Mouse (Mus musculus): ENCODE data around the gene Wipi1. TPM values are rescaled to one million over a fixed set of nuclear protein-coding genes. Genes with fewer than 3 reads are reported as not detected.

Gene Wipi1
- polyA plus RNA-seq, 1 experiment, result 87.9 TPM

DNA sequence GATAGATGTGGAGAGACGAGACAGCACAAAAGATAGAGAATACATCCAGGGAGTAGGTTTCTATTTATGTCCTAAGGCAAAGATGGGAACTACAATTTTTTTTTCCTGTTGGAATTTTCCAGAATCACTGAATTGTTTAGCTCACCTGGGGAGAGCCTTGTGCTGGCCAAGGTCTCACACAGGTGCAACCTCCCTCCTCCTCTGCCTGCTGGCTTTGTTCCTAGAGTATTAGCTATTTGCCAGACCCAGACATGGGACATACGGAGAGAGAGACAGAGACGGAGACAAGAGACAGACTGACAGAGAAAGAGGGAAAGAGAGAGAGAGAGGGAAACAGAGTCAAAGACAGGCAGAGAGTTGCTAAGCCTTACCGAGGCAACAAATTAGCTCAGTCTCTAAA lies 86.2 kb downstream of the Wipi1 start:
- Histone ChIP-seq H3K27ac (ENCODE audit: insufficient read depth, low read length) (no peak overlapping the region), H3K4me3 (ENCODE audit: insufficient read depth, low read length) (no peak overlapping the region), H3K4me1 (ENCODE audit: control insufficient read depth, insufficient read depth, low read length) (no peaks in the 10 kb centered on the region)
- TF ChIP-seq CTCF (IDR thresholded peaks at IDR 0.05; ENCODE audit: borderline replicate concordance, insufficient read depth, low read length) (no peak), POLR2A (IDR thresholded peaks at IDR 0.05; ENCODE audit: low read depth, low read length) (no peak)

DNA sequence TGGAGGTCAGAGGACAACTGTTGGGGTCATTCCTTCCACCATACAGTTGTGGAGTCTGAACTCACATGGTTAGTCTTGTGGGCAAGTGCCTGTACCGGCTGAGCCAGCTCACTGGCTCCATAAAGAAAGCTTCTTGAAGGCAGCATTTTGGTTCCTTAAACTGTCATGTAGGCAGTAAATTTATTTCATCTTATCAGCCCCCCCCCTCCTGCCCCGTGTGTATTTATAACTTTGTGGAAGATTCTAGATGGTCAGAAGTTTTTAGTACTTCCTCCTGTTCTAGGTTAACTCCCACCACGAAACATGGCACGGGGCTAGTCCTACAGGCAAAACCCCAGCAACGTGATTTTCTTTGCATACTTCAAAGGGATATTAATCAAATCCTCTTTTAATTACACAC lies 86.9 kb downstream of the Wipi1 start:
- no peak overlapping the region for H3K27ac ChIP-seq (ENCODE audit: insufficient read depth, low read length)
- no peaks in the 10 kb centered on the region for H3K4me1 ChIP-seq (ENCODE audit: control insufficient read depth, insufficient read depth, low read length)
- no peak overlapping the region for H3K4me3 ChIP-seq (ENCODE audit: insufficient read depth, low read length)
- TF ChIP-seq CTCF (IDR thresholded peaks at IDR 0.05; ENCODE audit: borderline replicate concordance, insufficient read depth, low read length) (no peak), POLR2A (IDR thresholded peaks at IDR 0.05; ENCODE audit: low read depth, low read length) (no peak)

Other genes with a start within 250 kb of the Wipi1 start
- 38.0 and 41.3 TPM in 2 replicates for gene Gna13, start 249.1 kb downstream of the Wipi1 start, polyA plus RNA-seq (2011; ENCODE audit: insufficient read length, low read depth, missing spikeins)
- gene 9930022D16Rik, start 198.1 kb downstream of the Wipi1 start, polyA plus RNA-seq (2011; ENCODE audit: insufficient read length, low read depth, missing spikeins), result not detected in 2 replicates
- 58.5 and 82.9 TPM in 2 replicates for gene Amz2, start 186.0 kb downstream of the Wipi1 start, polyA plus RNA-seq (2011; ENCODE audit: insufficient read length, low read depth, missing spikeins)
- gene Arsg, start 138.6 kb downstream of the Wipi1 start, polyA plus RNA-seq (2011; ENCODE audit: insufficient read length, low read depth, missing spikeins), result 2.7 and 3.9 TPM in 2 replicates
- gene Slc16a6, start 138.4 kb downstream of the Wipi1 start, polyA plus RNA-seq (2011; ENCODE audit: insufficient read length, low read depth, missing spikeins), result 1.0 and 3.0 TPM in 2 replicates
- 215 and 254 TPM in 2 replicates for gene Prkar1a, start 37.4 kb upstream of the Wipi1 start, polyA plus RNA-seq (2011; ENCODE audit: insufficient read length, low read depth, missing spikeins)
- gene Fam20a, start 110.3 kb upstream of the Wipi1 start, polyA plus RNA-seq (2011; ENCODE audit: insufficient read length, low read depth, missing spikeins), result 38.4 and 44.6 TPM in 2 replicates
- not detected in 2 replicates for gene 1700012B07Rik, start 216.1 kb upstream of the Wipi1 start, polyA plus RNA-seq (2011; ENCODE audit: insufficient read length, low read depth, missing spikeins)